Mouse (Mus musculus) hindbrain, embryonic 15.5 days (tissue): ENCODE results near the gene Evx1. TPM values are rescaled to one million over a fixed set of nuclear protein-coding genes. Genes with fewer than 3 reads are reported as not detected.

Experiments used
- ATAC-seq: fragments of 200-750 bp; cut with Nextera tagmentation; 2 replicates; pipeline ENCODE4 v1.8.0; 2017; ENCODE audit warnings: low read depth, moderate number of reproducible peaks, moderate TSS enrichment; ENCODE audit not compliant: low FRiP score
- H3K27ac ChIP-seq: fragments of 300-500 bp; sonication (generic); replicated peaks from 2 replicates; pipeline ENCODE4 v1.5.1; 2015; ENCODE audit warnings: mild to moderate bottlenecking, inconsistent platforms
- H3K27me3 ChIP-seq: fragments of 300-500 bp; sonication (generic); 2 replicates; pipeline ENCODE4 v1.6.1; 2015; ENCODE audit warnings: control low read depth, inconsistent platforms
- H3K36me3 ChIP-seq: fragments of 300-500 bp; sonication (generic); 2 replicates; pipeline ENCODE4 v1.6.1; 2015; ENCODE audit warnings: control low read depth, inconsistent platforms
- H3K4me1 ChIP-seq: fragments of 300-500 bp; sonication (generic); replicated peaks from 2 replicates; pipeline ENCODE4 v1.6.1; 2015; ENCODE audit warnings: control low read depth, inconsistent platforms
- H3K4me2 ChIP-seq: fragments of 300-500 bp; sonication (generic); 2 replicates; pipeline ENCODE4 v1.6.1; 2015; ENCODE audit warnings: moderate library complexity, mild to moderate bottlenecking, inconsistent platforms
- H3K4me3 ChIP-seq: fragments of 300-500 bp; sonication (generic); 2 replicates; pipeline ENCODE4 v1.5.1; 2015; ENCODE audit warnings: mild to moderate bottlenecking, inconsistent platforms
- H3K9ac ChIP-seq: fragments of 300-500 bp; sonication (generic); 2 replicates; pipeline ENCODE4 v1.6.1; 2015; ENCODE audit warnings: inconsistent platforms
- H3K9me3 ChIP-seq: fragments of 300-500 bp; sonication (generic); 2 replicates; pipeline ENCODE4 v1.6.1; 2016; ENCODE audit warnings: control low read depth, inconsistent platforms
- WGBS: fragments of 180-500 bp; shearing (Covaris S2); methylation state at CpG from one replicate; pipeline ENCODE4 v1.1.7; 2015; 5-methylcytosine and 5-hydroxymethylcytosine counted together
- polyA plus RNA-seq: library from polyadenylated mRNA; unstranded; fragments of >200 nt; fragmentation: Nextera tagmentation; extraction: Ambion mirVana; gene quantifications from 2 replicates; pipeline ENCODE4 v1.2.1, GENCODE M21; 2015

Gene Evx1
- polyA plus RNA-seq, result 2.7 and 3.8 TPM in 2 replicates

DNA sequence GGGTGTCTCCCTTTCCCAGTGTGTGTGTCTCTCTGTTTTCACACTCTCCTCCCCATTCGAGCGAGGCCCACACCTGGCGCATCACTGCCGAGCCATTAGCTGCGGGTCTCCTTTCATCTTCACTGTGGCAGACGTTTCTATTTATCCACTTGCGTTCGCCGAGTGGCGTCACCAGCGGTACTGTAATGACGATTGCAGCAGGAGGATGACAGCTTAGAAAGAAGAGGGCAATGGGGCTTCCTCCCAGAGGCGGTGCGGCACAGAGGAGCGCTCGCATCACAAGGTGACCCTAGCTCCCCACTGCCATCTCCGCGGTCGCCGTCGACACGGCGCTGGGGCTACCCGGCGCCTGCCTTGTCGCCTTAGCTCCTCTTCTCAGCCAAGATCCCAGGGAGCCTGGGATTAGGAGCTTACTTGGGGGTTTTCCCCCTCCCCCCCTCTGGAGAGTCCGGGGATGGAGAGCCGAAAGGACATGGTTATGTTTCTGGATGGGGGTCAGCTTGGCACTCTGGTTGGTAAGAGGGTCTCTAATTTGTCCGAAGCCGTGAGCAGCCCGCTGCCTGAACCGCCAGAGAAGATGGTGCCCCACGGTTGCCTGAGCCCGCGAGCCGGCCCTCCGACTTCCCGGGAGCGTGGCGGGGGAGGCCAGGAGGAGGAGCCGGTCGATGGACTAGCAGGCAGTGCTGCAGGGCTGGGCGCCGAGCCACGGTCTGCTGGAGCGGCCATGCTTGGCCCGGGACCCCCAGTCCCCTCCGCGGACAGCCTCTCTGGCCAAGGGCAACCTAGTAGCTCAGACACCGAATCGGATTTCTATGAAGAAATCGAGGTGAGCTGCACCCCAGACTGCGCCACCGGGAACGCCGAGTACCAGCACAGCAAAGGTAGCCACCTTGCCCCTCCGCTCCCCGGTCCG, at the start of gene Evx1:
TSS of gene Evx1 (plus strand) at position 108 of the 913 bp plus-strand sequence.
- H3K4me3 ChIP-seq, result peak within 1 kb of the TSS; percentile 21
- ATAC-seq, result no peak
- H3K9me3 ChIP-seq, result no peaks in the 10 kb centered on the region
- H3K4me1 ChIP-seq, result peaks cover 13% of the 10 kb centered on the region
- H3K36me3 ChIP-seq, result no peaks in the 10 kb centered on the region
- WGBS, result under 1% methylated on average over 59 of the region's 59 CpGs
- no peak within 1 kb of the TSS for H3K9ac ChIP-seq
- H3K27me3 ChIP-seq, result peaks cover 76% of the 10 kb centered on the region
- peak within 1 kb of the TSS; percentile 27 for H3K27ac ChIP-seq
- peak within 1 kb of the TSS; percentile 8; the same call in 1 of the 2 replicates for H3K4me2 ChIP-seq

- H3K36me3 ChIP-seq, result no peaks in the 10 kb centered on the region
These were observed 49.0 kb upstream of the Evx1 start for GRCm38 (mm10) chr6:52264106-52264790.

DNA sequence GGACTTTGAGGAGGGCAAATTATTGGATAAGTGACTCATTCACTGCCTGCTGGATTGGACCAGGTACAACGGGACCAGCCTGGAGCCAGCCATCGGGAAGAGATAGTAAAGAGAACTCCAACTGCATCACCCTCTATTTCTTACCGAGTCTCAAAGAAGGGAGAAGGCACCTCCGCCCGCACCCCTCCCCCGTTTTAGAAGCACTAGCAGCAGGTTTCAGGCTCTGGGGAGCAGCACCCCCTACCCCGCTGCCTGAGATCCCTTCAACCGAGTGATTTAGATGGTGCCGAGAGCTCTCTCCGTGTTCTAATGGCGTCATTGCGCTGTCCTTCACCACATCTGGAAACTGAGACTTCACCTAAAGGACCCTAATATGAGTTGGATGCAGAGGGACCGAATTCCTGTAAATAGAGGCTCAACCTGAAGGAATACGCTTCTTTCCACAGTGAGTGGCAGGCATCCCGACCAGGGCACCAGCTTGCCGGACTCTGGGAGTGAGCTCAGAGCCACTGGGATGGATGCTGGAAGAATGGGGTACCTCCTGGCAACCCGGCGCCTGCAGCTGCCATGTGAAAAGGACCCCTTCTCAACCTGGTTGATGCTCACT, 47.9 kb upstream of the Evx1 start:
- H3K4me3 ChIP-seq, result no peak overlapping the region
- no peaks in the 10 kb centered on the region for H3K36me3 ChIP-seq
- ATAC-seq, result no peak
- no peak overlapping the region for H3K9ac ChIP-seq
- no peak overlapping the region for H3K27ac ChIP-seq
- no peaks in the 10 kb centered on the region for H3K9me3 ChIP-seq
- H3K4me2 ChIP-seq, result no peak overlapping the region
- WGBS, result 1% methylated on average over 18 of the region's 18 CpGs
- H3K27me3 ChIP-seq, result peaks cover 87% of the 10 kb centered on the region
- H3K4me1 ChIP-seq, result peaks cover 7% of the 10 kb centered on the region

More at GRCm38 (mm10) chr6:52264106-52264790, 49.0 kb upstream of the Evx1 start:
- ATAC-seq, result no peak
- H3K4me1 ChIP-seq, result peaks cover 14% of the 10 kb centered on the region
- no peaks in the 10 kb centered on the region for H3K9me3 ChIP-seq
- peaks cover 80% of the 10 kb centered on the region for H3K27me3 ChIP-seq
- no peak overlapping the region for H3K4me2 ChIP-seq
- no peak overlapping the region for H3K27ac ChIP-seq
- WGBS, result 3% methylated on average over 5 of the region's 5 CpGs
- no peak overlapping the region for H3K9ac ChIP-seq
- no peak overlapping the region for H3K4me3 ChIP-seq

DNA sequence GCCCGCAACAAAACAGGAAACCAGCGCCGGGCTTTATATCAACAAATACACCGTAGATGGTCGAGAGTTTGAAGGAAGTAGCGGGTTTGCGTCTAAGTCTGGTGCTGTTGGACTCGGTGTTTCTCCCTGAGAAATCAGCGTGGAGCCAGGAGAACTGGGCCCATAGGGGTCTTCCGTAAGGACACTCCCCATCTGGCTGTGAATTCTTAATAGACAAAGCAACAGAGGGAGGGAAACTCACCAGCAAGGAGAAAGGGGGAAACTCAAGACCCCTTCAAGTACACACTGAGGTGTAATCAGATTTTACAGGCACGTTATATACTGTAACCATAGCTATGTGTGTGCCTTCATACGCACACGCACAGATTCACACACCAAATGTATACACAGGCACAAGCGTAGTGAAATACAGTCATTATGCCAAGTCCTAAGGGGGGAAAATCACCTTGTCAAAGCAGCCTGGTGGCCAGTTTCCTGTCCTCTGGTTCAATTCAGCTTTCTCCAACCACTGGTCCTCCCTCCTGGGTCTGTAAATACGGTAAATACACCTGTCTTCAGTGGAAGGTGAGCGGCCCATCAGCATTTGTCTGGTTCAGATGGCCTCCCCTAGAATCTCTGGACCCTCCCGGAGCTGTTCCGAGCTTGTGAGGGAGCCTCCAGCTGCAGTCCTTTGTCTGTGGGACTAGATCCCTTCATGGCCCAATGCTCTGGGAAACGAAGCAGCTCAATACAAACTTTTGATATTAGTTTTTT, 47.2 kb upstream of the Evx1 start:
- H3K27me3 ChIP-seq, result peaks cover 92% of the 10 kb centered on the region
- no peaks in the 10 kb centered on the region for H3K36me3 ChIP-seq
- H3K27ac ChIP-seq, result no peak overlapping the region
- no peak overlapping the region for H3K4me2 ChIP-seq
- WGBS, result 2% methylated on average over 19 of the region's 19 CpGs
- peaks cover 2% of the 10 kb centered on the region; the same call in 1 of the 2 replicates for H3K4me1 ChIP-seq
- no peaks in the 10 kb centered on the region for H3K9me3 ChIP-seq
- ATAC-seq, result no peak
- H3K9ac ChIP-seq, result no peak overlapping the region
- H3K4me3 ChIP-seq, result no peak overlapping the region

DNA sequence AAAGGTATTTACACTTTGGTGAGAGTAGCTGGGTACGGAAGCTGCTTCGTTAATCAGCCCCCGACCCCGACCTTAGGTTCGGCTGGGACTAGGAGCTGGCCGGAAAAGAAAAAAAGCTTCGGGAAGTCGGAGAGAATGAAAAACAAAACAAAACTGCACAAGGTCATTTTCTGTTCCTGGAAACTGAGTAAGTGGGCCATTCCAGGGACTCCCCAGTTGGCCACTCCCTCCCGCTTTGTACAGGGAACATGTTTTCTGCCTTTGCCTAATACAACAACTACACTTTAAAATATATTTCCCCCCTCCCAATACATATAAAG, 46.7 kb upstream of the Evx1 start:
- Histone ChIP-seq H3K4me1 (peaks cover 2% of the 10 kb centered on the region; the same call in 1 of the 2 replicates), H3K4me3 (no peak overlapping the region), H3K9me3 (no peaks in the 10 kb centered on the region), H3K4me2 (no peak overlapping the region), H3K27ac (no peak overlapping the region), H3K27me3 (peaks cover 94% of the 10 kb centered on the region), H3K9ac (no peak overlapping the region), H3K36me3 (no peaks in the 10 kb centered on the region)
- 1% methylated on average over 9 of the region's 9 CpGs for WGBS
- no peak for ATAC-seq

DNA sequence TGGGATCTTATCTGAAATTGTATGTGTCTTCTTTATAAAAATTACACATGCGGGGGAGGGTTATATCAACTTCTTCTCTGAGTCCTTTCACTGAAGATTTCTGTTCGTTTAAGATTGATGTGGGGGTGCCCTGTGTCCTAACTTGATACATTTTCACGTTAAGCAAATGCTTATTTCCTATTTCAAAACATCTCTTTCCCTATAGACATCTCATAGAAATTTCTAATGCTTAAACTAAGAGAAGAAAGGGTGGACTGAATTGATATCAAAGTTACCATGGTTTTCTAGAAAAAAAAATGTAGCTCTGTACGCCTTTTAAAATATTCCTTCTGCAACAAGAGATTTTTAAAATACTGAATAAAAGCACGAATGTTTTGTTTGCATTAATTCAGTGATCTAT, 46.1 kb upstream of the Evx1 start:
- H3K4me1 ChIP-seq, result peaks cover 2% of the 10 kb centered on the region; the same call in 1 of the 2 replicates
- no peaks in the 10 kb centered on the region for H3K9me3 ChIP-seq
- H3K9ac ChIP-seq, result no peak overlapping the region
- H3K27ac ChIP-seq, result no peak overlapping the region
- no peak overlapping the region for H3K4me2 ChIP-seq
- peaks cover 93% of the 10 kb centered on the region for H3K27me3 ChIP-seq
- no peak for ATAC-seq
- 17% methylated on average over 5 of the region's 5 CpGs for WGBS
- no peaks in the 10 kb centered on the region for H3K36me3 ChIP-seq
- H3K4me3 ChIP-seq, result no peak overlapping the region

DNA sequence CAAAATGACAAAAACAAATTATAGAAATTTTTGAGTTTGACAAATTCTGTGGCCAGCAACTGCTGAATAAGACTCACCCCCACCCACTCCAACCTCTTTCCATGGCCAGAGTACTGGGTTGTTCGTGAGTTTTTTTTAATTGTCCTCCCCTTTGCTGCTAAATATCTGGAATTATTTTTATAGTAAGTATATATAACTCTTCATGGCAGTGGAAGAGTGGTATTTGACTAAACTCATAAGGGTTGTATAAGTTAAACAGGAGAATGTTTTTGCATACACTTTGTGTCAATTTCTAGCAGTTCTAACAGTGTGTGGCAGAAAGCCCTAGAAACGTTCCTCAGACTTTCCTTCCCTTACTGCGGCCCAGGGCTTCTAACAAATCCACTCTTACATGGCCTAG, 45.6 kb upstream of the Evx1 start:
- Histone ChIP-seq H3K4me3 (no peak overlapping the region), H3K4me1 (peaks cover 2% of the 10 kb centered on the region; the same call in 1 of the 2 replicates), H3K27ac (no peak overlapping the region), H3K4me2 (no peak overlapping the region), H3K9me3 (no peaks in the 10 kb centered on the region), H3K9ac (no peak overlapping the region), H3K36me3 (no peaks in the 10 kb centered on the region), H3K27me3 (peaks cover 93% of the 10 kb centered on the region)
- ATAC-seq, result no peak
- 5% methylated on average over 3 of the region's 3 CpGs for WGBS

DNA sequence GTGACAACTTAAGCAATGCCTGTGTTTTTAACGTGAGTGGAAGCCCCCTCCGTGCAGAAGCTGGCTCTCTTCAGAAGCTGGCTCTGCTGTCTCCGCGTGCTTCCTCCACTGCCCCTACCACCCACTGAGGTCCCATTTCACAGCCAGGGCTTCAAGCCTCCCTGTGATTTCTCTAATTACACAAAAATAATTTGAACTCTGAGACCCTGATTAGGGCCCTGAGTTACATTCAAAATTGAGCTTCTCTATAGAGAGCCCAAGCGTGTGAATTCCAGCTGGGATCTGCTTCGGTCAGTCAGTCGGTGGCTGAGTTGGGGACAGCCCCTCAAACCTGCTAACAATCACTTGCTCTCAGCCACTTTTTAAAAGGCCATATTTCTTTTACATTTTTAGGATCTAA, 45.0 kb upstream of the Evx1 start:
- H3K27me3 ChIP-seq, result peaks cover 93% of the 10 kb centered on the region
- WGBS, result 1% methylated on average over 7 of the region's 7 CpGs
- H3K4me3 ChIP-seq, result no peak overlapping the region
- no peak overlapping the region for H3K9ac ChIP-seq
- no peak for ATAC-seq
- H3K27ac ChIP-seq, result no peak overlapping the region
- no peak overlapping the region for H3K4me2 ChIP-seq
- H3K9me3 ChIP-seq, result no peaks in the 10 kb centered on the region
- no peaks in the 10 kb centered on the region for H3K36me3 ChIP-seq
- H3K4me1 ChIP-seq, result peaks cover 2% of the 10 kb centered on the region; the same call in 1 of the 2 replicates

GRCm38 (mm10) chr6:52268756-52269155, 44.5 kb upstream of the Evx1 start:
- no peak overlapping the region for H3K4me3 ChIP-seq
- ATAC-seq, result no peak
- H3K4me1 ChIP-seq, result peaks cover 2% of the 10 kb centered on the region; the same call in 1 of the 2 replicates
- WGBS, result under 1% methylated on average over 3 of the region's 3 CpGs
- H3K9me3 ChIP-seq, result no peaks in the 10 kb centered on the region
- no peak overlapping the region for H3K4me2 ChIP-seq
- no peak overlapping the region for H3K27ac ChIP-seq
- peaks cover 91% of the 10 kb centered on the region for H3K27me3 ChIP-seq
- H3K9ac ChIP-seq, result no peak overlapping the region
- no peaks in the 10 kb centered on the region for H3K36me3 ChIP-seq

DNA sequence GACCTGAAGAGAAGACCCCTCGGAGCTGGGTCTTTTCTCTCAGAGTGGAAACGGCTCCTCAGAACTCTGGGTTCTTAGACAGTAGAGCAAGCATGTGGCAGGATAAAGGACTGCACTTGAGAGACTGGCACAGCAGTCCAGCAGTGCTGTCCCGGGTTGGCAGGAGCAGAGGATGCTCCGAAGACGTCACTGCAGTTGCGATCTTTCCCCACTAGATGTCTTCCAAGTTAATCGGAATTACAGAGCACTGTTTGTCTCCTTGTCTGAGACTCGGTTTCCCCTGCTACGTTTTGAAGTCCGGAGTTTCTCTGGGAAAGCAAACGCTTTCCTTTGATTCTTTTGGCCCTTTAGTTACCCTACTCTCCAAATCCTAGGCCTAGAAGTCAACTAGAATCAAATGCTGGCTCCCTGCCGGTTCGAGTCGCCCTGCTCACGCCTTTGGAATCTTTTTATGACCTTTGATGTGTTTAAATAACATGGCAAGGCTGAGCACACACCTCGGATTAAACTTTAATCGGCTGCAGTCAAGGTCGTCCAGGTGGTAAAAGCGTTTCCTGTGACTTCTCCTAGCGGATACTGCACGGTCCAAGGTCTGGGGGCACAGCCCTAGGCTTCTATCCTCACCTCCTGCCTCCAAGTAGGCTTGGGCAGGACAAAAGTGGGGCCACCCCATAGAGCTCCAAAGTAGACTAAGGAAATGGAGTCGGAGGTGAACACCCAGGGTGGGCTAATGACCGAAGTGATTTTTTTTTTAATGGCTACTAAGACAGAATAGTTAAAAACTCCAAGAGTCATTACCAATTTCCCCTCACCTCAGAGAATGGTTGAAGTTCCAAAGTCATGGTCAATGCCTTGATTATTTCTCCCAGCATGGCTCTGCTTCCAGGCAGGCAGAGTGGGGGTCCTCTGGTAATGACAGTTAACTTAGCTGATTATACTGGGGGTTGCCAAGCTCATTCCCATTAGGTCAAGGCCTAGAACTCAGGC, 42.5 kb upstream of the Evx1 start:
- Histone ChIP-seq H3K9ac (no peak overlapping the region), H3K27me3 (peaks cover 90% of the 10 kb centered on the region), H3K36me3 (no peaks in the 10 kb centered on the region), H3K4me2 (no peak overlapping the region), H3K4me3 (no peak overlapping the region), H3K27ac (no peak overlapping the region), H3K4me1 (peaks cover 2% of the 10 kb centered on the region; the same call in 1 of the 2 replicates), H3K9me3 (no peaks in the 10 kb centered on the region)
- WGBS, result 4% methylated on average over 23 of the region's 23 CpGs
- ATAC-seq, result peak; percentile 61; the same call in 1 of the 2 replicates
